Mouse (Mus musculus): Measurements from ENCODE around the gene Cdk6.

DNA sequence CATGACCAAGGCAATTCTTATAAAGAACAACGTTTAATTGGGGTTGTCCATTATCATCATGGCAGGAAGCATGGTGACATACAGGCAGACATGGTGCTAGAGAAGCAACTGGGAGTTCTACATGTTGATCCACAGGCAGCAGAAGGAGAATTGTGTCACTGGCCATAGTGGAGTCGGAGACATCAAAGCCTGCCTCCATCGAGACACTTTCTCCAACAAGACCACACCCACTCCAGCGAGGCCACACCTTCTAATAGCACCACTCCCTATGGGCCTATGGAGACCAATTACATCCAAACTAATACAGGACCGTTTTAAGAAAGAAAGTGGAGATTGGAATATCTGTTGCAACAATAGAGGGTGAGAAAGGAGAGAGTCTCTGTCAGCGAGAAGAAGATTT is 200.6 kb downstream of the Cdk6 start:
- TF ChIP-seq MAFK (IDR thresholded peaks at IDR 0.05; ENCODE audit: insufficient read depth, low read depth, low read length) (no peak), CHD2 (IDR thresholded peaks at IDR 0.05; ENCODE audit: low read depth, low read length) (no peak), ZC3H11A (IDR thresholded peaks at IDR 0.05; ENCODE audit: borderline replicate concordance, low read depth, low read length) (no peak), HCFC1 (IDR thresholded peaks at IDR 0.05; ENCODE audit: borderline replicate concordance, insufficient read depth, low read length) (no peak)
